Mouse (Mus musculus) WW6 (cell line): ENCODE measurements around the gene Tmcc1.

ENCODE experiments used
- DNase-seq: peaks from one replicate; pipeline ENCODE4 v3.0.0-alpha.2; 2013; ENCODE audit warnings: low read depth, low spot score

The Tmcc1 gene

DNA sequence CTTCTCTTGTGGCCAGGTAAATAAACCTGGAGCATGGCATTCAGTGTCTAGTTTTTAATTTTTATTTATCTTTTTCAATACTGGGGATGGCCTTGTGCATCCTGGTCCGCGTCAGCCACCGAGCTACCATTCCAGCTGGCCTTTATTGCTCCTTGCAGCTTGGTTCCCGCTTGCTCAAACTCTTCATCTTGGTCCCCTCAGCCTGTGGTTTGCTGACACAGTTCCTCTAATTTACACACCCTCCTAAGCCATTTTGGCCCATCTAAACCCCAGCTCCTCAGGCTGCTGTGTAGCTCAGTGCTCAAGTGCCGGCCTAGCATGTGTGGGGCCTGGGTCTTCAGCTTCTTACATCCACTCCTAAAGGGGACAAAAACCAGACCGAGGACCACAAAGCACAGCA lies 179.2 kb downstream of the Tmcc1 start:
- DNase-seq: no peak

DNA sequence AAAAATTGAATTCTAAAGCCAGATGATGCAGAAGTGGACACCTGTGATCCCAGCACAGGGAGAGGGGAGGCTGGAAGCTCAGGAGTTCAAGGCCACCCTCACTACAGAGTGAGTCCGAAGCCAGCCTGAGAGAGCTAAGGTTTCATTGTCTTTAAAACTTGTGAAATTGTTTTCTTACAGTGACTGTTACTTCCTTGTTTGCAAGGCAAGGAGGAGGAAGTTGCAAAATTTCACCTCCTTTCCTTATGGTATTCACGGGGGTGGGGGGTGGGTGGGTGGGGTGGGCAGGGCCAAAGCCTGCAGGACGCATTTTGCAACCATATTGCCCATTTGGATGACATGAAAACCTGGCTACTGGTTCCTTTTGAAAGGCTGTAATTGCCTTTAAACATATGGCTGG lies 179.6 kb downstream of the Tmcc1 start:
- DNase-seq: no peak

DNA sequence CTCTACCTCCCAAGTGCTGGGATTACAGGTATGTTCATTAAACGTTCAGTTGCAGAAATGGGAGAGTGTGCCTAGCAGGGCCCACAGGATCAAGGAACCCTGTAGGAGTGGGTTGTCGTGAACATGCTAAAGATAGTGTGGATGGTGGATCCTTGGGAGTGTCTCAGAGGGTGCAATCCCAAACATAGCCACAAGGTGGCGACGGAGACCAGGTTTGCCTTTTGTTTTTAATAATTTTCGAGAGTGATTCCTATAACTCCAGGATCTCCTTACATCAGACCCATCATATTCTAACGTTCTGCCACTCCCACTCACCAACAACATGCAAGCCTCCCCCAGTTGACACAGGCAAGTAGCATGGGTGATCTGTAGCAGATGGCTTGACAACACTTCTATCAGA lies 182.7 kb downstream of the Tmcc1 start:
- no peak for DNase-seq

DNA sequence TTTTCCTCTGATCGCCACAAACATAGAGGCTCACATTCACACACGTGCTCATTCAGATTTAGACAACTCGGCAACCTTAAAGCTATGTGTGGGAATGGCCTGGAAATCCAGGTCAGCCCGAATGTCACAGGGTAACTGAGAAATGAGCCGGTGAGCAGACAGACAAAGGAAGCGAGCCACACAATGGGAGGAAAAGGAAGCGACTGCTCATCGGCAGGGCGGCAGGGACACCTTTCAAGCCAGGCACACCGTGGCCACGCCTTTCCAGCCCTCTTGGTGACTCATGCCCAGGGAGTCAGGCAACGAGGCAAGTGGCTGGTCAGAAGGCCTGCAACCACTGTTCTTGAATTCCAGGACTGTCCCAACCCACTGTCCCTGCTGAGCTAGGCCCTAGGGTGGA lies 183.9 kb downstream of the Tmcc1 start:
- DNase-seq: no peak

DNA sequence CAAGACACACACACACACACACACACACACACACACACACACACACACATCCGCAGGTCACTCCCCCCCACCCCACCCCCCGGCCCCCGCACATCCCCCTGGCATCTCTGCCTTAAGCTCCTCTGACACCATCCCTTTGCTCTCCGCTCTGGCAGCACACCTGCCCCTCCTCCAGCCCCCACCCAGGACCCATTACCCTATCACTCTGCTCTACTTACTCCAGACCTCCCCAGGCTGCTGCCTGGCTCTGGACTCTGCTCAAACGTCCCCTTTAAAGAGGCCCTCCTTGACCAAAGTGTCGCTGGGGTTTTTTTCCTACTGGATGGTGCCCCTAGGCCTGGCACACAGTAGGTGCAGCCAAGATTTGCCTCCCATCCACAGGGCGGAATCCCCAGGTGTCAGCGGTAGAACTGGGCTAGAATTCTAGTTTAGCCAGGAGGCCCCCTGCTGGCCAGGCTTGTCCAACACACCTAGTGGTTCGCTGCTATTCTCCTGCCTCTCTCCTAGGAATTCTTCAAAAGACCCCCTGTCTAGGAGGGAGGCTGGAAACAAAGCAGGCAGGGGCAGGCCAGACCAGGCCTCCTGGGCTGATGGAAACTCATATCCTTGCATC lies 185.6 kb downstream of the Tmcc1 start:
- peak; percentile 60 for DNase-seq

DNA sequence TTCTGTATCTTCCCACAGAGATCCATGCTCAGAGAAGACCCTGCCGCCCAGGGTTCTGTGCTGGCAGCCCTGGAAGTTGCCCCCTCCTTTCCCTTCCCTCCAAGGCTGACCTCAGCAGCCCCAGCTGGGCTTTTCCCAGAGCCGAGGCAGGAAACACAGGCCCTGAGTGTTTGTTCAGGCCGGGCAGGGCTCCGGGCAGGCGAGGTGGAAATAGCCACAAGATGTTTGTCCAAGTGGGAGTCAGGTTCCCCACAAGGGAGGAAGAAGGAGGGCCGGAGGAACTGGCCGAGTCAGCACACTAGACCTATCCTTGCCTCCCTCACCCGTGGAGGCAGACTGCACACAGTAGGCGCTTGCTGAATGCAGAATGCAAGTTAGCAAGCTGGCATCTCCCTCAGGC lies 186.6 kb downstream of the Tmcc1 start:
- no peak for DNase-seq

DNA sequence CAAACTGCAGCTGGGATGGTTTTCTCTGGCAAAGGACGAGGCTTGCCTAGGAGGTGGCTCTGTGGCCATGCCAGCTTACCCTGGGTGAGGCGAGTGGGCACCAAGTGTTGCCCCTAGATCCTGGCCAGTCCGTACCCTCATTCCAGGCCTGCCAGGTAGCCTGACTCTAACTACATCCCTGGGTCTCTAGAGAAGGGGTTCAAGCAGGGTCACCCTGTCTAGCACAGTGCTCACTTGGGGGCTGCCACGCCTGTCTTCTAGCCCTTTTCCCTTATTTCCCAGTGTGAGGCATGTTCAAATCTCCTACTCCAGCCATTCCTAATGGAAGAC lies 187.4 kb downstream of the Tmcc1 start:
- no peak for DNase-seq

DNA sequence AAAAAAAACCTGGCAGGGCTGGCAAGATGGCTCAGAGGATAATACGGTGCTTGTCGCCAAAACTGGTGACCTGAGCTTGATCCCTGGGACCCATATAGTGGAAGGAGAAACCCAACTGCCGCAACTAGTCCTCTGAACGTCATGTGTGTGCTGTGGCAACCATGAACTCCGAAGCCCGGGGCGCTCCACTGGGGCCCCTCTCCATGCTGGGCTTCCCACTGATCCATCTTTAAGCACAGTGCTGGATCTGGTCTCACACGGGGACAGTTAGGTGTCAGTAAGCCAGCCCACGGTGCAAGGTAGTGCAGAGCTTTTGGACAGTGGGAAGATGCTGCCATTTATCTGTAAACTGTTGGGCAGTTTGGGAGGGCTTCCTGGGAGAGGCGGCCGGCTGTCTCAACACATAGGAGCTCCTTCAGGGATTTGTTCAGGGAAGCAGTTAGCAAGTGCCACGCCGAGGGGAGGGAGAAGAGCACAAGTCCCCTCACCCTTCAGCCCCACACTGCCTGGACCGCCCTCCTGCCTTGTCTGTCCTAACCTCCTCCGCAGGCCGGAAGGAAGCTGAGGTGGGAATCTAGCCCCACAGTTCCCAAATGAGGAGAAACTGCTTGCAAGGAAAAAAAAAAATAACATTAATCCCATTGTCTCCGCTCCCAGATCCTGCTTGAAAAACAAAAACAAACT lies 187.9 kb downstream of the Tmcc1 start:
- no peak for DNase-seq

DNA sequence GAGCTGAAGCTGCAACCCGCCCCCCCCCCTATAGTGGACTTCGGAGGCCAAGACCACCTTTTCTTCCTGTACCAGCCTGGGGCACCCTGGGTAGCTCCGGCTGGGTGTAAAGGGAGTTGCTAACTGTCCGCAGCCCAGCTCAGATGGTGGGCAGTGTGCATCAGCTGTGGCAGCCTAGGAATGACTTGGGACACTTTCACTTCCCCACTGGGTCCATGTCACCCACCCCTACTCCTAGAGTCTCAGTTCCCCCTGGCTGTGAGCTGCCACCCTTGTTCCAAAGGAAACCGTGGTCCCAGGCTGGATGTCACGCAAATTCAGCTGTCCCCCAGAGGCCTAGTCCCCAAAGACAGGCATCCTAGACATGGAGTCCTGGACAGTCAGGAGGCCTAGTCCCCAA lies 188.6 kb downstream of the Tmcc1 start:
- no peak for DNase-seq

DNA sequence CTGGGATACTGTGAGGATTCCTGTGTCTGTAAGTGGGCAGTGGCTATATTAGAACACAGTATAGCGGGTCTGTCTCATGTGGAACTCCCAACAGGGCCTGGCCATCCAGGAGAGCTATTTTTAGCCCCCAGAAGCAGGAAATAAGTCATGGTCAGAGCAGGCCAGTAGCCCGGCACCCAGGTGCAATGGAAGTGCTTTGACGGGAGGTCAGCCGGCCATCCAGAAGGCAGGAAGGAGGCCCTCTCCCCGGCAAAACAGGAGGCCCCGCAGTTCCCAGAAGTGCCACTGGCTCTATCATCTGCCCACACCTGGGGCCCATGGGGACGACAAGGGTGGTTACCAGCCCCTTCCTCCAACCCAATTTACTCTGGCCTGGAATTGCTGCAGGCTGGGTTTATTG lies 189.2 kb downstream of the Tmcc1 start:
- no peak for DNase-seq

DNA sequence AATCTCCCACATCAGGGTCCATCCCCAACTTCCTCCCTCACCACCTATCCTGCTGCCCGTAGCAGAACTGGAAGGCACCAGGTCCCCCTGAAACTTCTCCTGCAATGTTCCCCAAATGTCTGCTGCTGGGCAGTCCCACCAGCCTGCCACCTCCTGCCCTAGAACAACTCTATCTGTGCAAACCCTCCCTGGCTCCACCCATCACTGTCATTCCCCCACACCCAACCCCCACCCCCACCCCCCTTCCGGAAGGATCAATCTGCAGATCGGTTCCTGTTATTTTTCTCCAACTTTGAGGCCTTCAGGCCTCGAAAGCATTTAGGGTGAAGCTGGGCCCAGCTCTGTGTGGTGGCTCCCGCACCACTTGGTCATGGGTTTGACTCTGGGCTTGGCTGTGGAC lies 189.8 kb downstream of the Tmcc1 start:
- DNase-seq: no peak

DNA sequence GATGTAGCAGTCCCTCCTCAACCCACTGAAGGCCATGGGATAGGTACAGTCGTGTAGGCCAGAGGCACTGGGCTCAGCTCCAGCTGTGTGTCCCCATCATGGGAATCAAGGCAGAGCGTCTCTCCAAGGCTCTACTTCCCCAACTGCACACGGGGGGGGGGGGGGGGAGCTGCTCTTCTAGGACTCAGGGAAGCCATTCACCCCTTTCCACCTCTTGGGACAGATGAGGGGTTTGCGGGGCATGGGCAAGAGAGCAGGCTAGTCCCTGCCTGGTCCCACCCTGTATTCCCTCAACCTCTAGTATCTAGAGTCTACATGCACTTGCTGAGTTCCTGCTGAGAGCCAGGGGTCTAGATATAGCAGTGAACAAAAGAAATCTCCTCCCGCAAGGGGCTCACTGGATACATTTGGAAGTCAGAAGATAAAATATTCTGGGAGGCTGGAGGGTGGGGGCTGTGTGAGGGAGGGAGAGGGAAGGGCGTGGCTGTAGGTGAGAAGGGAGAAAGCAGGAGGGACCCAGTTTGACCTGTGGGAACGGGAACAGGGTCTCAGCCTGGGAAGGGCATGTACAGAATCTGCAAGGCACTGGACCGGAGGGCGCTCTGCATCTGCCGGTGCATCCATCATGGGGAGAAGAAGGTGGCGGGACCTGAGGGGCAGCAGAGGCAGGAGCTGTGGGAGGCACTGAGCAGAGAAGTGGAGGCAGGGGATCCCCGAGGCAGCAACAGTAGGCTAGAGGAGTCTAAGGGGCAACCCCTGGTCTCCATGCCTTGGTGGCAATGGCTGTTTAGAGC lies 190.8 kb downstream of the Tmcc1 start:
- DNase-seq: no peak

DNA sequence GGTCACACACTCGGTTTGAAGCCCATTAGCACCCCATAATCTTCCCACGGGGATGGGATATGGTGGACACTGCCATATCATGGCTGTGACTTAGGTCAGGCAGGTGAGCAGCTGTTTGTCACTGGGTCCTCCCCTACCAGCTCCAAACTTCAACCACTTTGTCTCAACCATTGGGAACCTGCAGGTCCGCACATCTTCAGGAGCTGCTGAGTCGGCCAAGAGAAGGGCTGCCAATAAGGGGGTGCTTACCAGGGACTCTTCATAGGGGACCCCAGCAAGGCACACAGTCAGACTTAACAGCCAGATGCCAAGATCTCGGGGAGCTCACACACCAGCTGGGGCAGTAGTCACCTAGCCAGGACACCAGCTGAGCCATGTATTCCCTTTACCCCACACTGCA lies 192.4 kb downstream of the Tmcc1 start:
- DNase-seq: no peak

DNA sequence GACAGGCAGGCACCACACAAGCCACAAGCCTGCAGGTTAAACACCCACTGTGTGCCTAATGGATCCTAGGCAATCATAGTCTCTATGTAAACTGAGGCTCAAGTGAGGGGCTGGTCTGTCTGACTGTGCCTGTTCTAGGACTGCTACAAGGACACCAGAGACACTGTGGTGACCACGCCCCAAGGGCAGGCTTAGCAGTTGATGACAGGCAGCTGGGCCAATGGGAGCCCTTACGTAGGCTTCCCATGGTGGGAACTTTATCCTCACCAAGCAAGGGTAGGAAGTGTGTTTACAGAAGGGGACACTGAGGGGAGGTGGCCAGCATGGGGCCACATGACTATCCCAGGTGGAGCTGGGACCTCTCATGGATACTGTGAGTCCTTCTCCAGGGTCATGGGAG lies 194.1 kb downstream of the Tmcc1 start:
- DNase-seq: no peak

DNA sequence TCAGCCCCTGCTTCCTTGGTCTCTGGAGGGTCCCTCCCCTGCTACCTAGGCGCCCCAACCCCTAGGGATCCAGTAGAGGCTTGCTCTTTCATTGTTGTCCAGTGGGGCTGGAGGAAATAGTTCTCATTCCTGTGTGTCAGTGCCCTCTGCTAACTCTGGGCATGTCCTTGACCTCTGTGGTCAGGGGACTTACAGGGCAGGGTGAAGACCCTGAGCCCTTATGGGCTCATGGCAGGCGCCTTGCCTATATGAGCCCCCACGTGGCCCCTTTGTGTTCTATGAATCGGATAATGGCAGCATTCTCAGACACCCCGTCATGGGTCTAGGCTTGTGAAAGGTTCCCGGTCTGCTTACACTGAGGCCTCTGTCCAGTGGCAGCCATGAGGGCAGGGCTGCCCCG lies 194.5 kb downstream of the Tmcc1 start:
- no peak for DNase-seq

DNA sequence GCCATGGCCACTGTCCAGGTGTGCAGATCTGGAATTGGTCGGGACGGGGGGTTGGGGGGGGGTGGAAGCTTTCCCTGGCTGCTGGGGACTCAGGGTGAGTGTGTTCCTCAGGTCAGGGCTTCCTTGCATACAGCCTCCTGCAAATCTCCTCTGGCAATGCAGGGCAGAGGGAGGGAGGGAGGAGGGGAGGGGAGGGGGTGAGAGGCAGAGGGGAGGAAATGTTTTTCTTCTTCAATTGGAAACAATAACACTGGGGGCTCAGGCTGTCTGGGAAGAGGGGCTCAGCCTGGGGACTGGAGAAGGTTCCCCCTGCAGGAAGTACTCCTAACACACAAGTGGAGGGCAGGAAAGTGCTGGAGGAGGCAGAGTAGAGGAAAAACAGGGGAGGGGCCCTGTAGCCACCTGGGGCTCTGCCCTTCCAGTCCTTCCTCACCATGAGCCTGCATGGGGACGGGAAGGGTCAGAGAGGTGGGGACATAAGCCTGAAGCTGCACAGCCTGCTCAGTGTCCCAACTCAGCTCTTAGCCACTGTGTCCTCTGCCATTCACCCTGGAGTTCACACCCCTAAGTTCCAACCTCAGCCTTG lies 195.5 kb downstream of the Tmcc1 start:
- DNase-seq: no peak

DNA sequence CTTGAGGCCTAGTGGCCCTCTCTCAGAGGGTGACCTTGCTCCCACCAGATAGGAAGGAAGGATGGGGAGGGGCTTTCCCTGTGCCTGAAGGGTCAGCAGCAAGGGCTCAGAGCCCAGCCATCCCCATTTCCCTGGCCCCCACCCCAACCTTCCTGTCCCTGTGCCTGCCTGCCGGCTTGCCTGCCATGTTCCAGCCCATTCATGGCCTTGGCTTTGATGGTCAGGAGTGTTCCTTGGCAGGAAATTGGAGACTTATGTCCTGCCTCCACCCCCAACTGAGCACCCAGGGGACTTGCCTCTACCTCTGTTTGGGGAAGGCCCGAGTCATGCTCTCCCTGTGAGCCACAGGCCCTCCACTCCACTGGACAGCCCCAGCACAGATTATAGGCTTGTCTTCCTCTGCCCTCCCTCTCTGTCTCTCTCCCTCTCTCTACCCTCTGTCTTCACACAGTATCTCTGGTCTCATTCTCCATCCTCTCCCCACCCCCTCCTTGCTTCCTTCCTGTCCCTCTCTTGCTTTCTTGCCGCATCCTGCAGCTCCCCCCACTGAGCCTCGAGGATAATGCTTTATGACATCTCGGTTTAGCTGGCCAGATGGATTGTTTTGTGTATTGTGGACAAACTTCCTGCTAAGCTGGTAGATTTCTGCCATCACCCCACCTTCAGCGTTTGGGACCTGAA lies 197.0 kb downstream of the Tmcc1 start:
- DNase-seq: no peak

DNA sequence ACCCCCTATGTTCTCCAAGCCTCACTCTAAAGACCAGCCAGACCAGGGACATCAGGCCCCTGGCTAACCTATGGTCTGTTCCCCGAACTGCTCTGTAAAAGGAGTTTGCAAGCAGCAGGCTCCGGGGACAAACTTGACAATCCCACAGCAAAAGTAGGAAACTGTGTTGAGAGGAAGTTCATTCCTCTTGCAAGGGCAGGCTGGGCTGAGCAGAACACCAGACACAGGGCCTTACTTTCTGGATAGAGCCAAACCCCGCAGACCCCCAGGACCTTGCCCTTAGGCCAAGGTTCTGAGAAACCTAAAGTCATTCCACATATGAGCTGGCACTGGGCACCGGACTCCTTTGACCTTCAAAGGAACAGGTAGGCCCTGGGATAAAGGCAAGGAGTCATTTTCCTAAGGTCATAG lies 197.8 kb downstream of the Tmcc1 start:
- DNase-seq: no peak

DNA sequence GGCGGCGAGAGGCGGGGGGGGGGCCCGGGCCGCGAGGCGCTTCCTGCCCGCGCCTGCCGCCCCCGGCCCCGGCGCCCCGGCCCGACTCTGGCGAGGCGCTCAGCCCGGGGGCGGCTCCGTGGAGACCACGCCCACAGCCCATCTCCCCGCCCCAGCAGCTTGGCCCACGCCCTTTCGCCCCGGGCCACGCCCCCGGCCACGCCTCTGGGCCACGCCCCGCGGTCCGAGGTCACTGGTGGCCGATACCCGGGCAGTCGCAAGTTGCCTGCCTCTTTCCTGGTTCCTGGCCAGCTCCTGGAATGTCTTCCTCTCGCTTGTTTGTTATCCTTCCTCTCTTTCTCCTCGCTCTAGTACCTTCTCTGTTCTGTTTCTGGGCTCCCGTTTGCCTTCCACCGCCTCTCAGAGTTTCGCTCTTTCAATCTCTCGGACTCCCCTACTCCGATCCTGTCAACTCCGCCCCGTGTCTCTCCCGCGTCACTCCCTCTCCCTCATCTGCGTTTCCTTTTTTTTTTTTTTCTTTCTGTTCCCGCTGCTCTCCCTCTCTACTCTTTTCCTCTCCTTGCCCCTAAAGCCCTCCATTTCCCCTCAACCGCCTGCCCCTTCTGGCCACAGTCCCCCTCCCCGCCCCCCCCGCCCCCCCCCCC lies 198.3 kb downstream of the Tmcc1 start, which contains the start of gene Plxnd1:
Gene Plxnd1 (minus strand): TSS at position 129 of the 644 bp plus-strand sequence.
- peak; percentile 66 for DNase-seq

DNA sequence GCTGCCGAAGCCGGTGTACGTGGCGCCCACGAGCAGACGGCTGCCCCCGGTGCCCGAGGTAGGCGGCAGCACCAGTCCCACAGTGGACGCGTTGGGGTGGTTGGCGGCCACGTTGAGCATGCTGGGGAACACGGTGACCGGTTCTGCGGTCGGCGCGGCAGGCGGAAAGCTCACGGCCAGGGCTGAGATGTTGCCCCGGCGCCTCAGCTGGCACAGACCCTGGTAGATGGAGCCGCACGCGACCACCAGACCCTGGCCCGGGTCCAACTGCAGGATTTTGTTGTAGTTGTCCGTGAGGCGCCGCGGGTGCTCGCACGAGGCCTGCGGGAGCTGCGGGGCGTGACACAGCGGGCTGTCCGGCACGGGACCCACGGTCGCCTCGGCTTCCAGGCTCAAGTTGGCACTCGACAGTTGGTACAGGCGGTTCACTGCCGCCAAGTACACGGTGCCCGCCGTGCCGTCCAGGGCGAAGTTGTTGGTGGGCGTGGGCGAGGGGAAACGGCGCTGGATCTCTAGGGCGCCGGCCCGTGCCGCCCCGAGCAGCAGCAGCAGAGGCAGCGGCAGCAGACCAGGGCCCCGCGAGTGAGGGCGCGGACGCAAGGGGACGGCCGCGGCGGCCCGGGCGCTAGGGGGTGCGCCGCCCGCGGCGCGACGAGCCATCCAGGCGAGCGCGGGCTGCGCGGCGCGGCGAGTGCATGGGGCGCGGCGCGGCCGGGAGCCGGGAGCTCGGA lies 199.0 kb downstream of the Tmcc1 start:
- DNase-seq: no peak
